Mouse (Mus musculus) adrenal gland, adult 8-10 months (tissue): ENCODE data around the gene Nipbl. TPM values are rescaled to one million over a fixed set of nuclear protein-coding genes. Genes with fewer than 3 reads are reported as not detected.

Experiments used
- DNase-seq: peaks from one replicate; pipeline ENCODE4 v3.0.0; 2022
- total RNA-seq, 4 experiments: library from RNA; stranded (reverse); gene quantifications; 2 replicates each; pipeline ENCODE4 v1.2.4; 2022

The Nipbl gene
- total RNA-seq, 4 experiments from 2014 or later: 41.1 to 57.1 (median 52.9) TPM

GRCm38 (mm10) chr15:8416500-8417138 is 27.6 kb downstream of the Nipbl start:
- DNase-seq: no peak

DNA sequence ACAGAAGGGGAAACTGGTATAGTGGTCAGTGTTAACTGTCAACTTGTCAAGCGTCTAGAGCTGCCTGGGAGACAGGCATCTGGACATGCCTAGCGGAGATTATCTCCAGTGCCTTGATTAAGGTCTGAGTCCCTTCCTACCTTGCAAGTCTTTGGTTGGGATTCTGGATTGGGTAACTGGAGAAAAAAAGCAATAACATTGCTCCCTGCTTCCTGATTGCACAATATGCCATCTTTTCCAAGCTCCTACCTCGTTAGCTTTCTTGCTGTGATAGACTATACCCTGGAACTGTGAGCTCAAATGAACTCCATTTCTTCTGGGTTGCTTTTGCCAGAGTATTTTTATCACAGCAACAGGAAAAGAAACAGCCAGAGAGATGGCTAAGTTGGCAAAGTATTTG is 30.9 kb downstream of the Nipbl start:
- DNase-seq: no peak

- no peak for DNase-seq
These were observed 32.4 kb downstream of the Nipbl start for GRCm38 (mm10) chr15:8411873-8412272.

GRCm38 (mm10) chr15:8411168-8411837 is 33.0 kb downstream of the Nipbl start:
- DNase-seq: no peak

DNA sequence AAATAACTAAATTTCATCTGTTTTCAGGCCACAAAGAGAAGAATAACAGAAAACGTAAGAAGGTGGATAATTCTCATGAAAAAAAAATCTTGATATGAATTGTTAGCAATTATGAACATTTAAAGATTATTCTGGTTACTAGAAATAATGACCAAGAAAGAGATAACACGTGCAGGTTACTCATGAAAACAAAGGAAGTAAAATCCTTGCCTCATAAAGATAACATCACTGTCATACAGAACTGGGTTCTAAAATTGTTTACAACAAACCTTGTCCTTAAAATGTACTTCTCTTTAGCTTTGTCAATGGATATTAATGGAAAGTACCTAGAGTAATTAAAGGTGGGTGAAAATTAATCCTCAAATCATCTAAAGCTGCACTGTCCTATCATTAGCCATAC is 37.2 kb downstream of the Nipbl start:
- no peak for DNase-seq

DNA sequence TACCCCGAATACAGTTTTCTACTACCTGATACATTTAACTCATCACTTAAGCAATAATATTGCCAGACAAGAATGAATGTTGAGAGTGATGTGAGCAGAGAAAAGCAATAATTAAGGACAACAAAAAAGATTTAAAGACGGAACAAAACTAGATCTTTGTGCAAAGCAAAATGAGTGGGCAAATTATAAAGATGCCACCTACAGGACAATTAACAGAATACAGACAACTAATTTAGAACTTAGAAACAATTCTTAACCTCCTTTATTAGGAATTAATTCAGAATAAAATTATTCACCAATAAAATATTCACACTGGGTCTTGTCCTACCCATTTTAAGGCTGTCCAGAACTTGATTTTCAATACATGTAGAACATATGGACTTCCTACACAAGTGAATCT is 38.0 kb downstream of the Nipbl start:
- DNase-seq: no peak

DNA sequence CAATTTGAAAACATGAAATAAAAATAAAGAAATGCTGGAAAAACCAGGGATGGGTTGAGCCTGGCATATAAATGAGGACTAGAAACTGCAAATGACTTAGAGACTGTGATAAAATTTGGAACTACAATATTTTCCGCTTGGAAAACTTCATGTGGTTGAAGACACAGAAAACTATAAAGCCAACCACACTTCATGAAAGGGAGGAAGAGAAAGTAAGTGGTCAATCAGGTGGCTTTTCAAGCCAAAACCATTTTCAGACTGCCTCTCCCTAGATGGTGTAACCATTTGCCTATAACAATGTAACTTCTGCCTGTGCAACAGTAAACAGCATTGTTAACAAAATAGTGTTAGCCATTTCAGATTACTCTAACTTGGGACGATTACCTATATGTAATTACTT is 41.7 kb downstream of the Nipbl start:
- no peak for DNase-seq

DNA sequence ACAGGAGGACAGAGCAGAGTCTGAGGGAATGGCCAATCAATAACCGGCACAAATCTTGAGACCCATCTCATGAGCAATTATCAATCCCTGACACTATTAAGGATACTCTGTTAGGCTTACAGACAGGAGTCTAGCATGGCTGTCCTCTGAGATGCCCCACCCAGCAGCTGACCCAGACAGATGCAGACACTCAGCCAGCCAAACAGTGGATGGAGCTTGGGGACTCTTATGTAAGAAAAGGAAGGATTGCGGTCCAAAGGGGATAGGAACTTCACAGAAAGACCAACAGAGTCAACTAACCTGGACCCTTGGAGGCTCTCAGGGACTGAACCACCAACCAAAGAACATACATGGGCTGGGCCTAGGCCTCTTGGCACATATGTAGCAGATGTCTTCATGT is 42.7 kb downstream of the Nipbl start:
- DNase-seq: no peak

- no peak for DNase-seq
These were observed 52.5 kb downstream of the Nipbl start for GRCm38 (mm10) chr15:8391764-8392163.

DNA sequence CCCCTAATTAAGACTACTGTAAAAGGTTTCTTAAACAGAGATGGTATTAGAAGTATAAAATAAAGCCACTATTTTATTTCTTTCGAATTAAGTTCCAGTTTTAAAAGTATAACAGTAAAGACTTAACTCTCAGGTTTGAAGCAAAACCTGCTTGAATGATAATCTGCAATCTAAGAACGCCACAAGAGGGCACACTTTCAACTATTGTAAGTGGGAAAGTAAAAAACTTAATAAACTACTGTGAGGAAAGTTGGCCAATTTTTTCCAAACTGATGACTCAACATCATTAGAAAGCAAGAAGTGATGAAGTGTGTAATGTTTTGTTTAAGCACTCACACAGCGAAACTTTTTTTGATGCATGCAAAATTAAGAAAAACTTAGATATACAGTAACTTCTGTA is 62.0 kb downstream of the Nipbl start:
- DNase-seq: no peak

- DNase-seq: no peak
These were observed 68.6 kb downstream of the Nipbl start for GRCm38 (mm10) chr15:8375657-8376056.

DNA sequence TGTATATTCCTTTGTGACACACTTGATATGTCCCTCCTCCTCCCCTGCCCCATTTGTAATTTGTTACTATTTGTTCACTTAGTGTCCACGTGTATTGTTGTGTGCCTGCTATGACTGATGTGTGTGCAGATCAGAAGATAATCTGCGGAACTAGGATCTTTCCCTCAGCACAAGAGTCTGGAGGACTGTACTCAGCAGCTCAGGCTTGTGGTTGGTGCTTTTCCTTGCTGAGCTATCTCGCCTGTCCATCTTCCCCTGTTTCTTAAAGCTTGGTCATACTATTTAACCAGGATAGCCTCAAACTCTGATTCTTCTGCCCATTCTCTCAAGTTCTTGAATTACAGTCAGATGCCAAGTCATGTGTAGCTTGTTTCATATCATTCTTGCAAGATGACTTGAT is 69.5 kb downstream of the Nipbl start:
- no peak for DNase-seq

DNA sequence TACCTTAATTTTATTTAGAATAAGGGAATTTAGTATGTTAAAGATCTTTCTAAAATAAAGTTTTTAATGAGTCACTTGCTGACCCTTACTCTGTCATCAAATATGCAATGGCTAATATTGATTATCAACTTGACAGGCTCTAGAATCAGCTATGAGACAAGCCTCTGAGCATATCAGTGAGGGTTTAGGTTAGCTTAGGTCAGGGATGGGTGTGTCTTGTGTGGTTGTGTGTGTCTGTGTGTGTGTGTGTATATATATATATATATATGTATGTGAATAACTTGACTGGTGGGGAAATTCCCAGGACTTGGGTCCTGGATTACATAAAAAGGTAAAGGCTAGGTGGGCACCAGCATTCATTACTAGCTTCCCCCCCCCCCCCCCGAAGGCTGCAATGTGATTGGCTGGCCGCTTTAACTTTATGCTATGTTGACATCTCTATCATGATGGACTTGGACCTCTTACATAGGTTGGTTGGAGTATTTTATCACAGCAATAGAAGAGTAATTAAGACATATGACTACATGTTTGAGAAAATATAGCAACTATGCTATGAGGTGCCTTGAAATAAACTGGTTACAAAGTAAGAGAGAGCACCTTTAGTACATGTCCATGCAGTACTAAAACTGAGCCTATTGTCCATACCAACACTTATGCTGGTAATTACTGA is 97.0 kb downstream of the Nipbl start:
- DNase-seq: no peak

DNA sequence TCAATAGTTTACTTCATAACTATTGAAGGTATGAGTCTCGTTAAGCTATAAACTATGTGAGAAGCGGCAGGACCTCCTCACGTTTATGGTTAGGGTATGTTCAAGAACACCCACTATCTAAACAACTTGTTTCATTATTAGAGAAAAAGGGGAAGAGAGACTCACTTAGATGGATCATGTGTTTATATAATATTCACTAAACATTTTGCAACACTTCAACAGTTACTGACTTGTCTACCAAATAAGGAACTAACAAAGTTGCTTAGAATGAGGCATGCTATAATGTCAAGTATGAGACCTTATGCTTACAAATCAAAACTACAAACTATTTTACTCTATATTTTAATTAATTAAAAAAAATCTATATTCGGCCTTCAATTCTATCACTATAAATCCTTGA is 103.7 kb downstream of the Nipbl start:
- DNase-seq: no peak

GRCm38 (mm10) chr15:8331547-8331946 is 112.7 kb downstream of the Nipbl start:
- no peak for DNase-seq

DNA sequence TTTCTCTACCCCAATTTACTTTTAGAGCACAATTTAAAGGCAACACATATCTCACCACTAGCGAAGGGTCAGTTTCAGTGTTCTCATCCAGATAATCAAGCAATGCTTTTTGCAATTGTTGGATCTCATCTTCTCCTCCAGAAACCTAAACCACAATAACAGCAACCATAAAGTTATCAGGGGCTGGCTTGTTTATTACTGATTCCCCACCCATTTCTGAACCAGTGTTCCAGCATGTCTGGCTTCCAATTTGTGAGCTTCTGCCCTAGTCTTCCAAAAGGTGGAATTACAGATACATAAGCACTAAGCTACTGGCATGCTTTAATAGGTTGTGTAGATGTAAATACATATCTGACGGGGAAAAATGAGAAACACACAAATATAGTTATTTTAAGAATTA is 118.6 kb downstream of the Nipbl start:
- DNase-seq: no peak

DNA sequence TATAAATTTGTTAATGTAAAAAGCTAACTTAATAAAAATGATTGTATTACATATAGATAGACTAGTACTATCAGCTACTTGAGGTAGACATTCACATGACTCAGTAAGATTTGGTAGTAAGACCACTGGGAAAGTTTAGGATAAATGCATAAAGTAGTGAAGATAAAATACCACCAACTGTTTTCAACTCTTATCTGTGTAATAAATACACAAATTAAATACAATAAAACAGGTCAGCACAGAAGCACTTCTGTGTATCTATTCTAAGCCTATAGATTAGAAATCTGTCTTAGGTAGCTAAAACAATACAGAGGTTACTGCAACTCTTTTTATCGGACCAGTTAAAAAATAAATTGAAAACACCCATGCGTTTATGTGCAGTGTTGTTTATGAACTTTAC is 119.4 kb downstream of the Nipbl start:
- no peak for DNase-seq

- DNase-seq: no peak
These were observed 120.2 kb downstream of the Nipbl start for GRCm38 (mm10) chr15:8324061-8324460.

GRCm38 (mm10) chr15:8321491-8321890 is 122.8 kb downstream of the Nipbl start:
- no peak for DNase-seq

DNA sequence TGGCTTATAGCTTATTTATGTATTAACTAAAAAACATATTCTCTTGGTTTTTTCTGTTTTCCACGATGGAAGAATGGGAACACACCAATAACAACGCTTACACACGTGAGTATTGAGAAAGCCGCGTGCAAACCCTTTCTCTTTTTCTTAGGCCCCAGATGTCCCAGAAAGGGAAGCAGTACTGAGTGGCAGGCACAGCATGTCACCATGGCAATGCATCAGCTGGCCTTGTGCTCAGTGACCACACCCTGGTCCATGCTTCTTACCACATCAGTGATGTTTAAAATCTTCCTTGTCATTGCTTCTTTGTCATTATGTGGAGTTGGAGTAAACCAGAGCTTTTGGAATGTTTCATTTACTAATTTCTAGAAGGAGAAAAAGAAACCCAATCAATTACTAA is 125.1 kb downstream of the Nipbl start:
- DNase-seq: no peak

DNA sequence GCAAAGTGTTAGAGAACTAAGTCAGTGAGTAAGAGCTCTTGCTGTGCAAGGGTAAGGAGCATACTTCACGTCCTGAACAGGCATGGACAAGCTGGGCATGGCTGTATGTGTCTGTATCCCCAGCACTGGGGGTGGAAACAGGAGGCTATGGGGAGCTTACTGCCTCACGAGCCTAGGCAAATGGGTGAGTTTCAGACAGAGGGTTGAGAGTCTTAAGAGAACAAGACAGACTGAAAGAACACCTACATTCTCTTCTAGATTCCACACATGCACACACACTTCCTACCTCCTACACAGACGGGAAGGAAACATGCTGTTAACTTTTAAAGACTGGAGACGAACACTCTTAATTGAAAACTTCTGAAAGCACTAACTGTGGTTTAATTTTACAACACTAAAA is 126.9 kb downstream of the Nipbl start:
- DNase-seq: no peak

DNA sequence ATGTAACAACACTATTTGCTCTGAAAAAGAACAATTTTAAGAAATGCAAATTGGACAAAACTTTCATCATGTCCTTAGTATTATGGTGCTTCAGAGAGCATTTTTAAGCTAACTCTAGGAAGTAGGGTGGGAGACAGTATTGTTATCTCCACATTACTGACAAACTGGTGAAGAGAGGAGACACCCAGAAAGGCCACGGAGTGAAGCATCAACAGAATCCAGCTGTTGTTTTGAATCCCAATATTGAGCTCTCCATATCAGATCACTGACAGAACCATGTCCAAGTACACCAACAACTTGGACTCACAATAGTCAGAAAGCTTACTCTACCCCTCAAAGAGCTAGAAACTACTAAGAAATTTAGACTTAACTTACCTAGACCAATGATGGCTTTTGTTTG is 138.8 kb downstream of the Nipbl start:
- no peak for DNase-seq

DNA sequence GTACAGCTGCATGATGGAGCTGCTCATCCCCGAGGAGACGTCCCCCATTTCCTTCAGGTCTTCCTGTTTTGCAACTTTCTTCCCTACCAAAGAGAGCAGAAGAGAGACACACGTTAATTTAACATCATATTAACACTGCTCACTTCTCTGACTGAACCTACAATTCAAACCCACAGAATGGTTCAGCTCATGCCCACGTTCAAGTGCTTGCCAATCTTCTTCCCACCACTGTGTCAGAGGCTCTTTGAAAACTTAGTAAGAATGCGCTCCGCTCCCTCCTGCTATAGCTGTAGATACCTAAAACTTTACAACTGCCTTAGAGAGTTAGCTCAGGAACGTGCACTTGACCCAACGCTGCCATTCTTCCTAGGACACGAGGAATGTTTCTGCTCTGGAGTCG is 141.3 kb downstream of the Nipbl start:
- no peak for DNase-seq

DNA sequence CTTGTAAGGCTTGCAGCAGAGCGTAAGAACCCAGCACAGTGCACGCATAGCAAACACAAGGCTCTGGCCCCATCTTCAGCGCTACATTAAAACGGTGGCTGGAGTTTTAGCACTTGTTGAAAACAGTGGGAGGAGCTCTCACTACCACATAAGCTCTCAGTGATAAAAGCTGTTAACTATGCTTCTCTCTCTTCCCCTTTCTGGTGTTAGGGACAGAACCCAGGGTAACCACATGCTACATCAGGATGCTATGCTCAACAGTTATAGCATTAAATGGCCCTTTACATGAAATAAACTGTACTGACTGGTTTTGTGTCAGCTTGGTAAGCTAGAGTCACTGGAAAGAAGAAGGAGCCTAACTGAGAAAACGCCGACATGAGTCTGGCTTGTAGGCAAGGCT is 150.1 kb downstream of the Nipbl start:
- no peak for DNase-seq
